8 mouse cellular contexts compared by ENCODE assay signal in the genomic region with DNA sequence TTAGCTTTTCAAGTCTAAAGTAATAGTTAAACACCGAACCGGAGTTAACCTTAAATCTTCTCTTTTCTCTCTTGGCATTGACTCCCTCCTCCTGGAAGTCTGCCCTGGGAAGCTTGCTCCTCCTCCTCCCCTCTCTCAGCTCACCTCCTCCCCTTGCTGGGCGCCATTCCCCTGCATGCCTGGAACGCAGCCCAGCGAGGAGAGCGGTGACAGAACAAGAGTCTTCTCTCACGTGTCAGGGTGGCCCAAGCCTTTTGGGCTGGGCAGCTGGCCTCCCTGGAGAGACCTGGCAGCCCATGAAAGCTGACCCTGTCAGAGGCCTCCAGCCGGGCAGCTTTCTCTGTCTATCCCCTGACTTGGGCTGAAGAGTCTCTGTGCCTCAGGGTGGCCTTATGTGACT.
DNase-seq lines count a peak whose midpoint lies in the region; ATAC-seq and TF ChIP-seq lines count a peak whose summit lies in the region.

No protein-coding gene starts in this region.

- H3K4me1 ChIP-seq in midbrain, embryonic 14.5 days (ENCODE audit: control insufficient read depth, insufficient read depth, low read length), result peaks cover 9% of the 10 kb centered on the region
- peaks cover 9% of the 10 kb centered on the region; the same call in 1 of the 2 replicates for H3K4me1 ChIP-seq in midbrain, embryonic 11.5 days (ENCODE audit: control insufficient read depth, insufficient read depth, low read length)
- H3K4me1 ChIP-seq in forebrain, embryonic 14.5 days (ENCODE audit: control insufficient read depth, insufficient read depth, low read length), result peaks cover 41% of the 10 kb centered on the region
- H3K4me1 ChIP-seq in heart, embryonic 16.5 days (ENCODE audit: control insufficient read depth, insufficient read depth, low read length), result peaks cover 31% of the 10 kb centered on the region

- peak; percentile 68 for DNase-seq in midbrain, embryonic 14.5 days
- DNase-seq in midbrain, embryonic 11.5 days (ENCODE audit: low spot score, missing footprints), result no peak
- peak; percentile 86 for DNase-seq in forebrain, embryonic 14.5 days (ENCODE audit: low spot score)
- peak; percentile 79 to 88 for DNase-seq in kidney, postnatal 4 days
- DNase-seq in urinary bladder, postnatal 4 days (ENCODE audit: low spot score in 2 of 2), result peak; percentile 66 to 82
- no peak for DNase-seq in spleen, postnatal 36 days (ENCODE audit: low spot score in 2 of 2)

- H3K36me3 ChIP-seq in midbrain, embryonic 14.5 days (ENCODE audit: control insufficient read depth, insufficient read depth, low read length), result no peaks in the 10 kb centered on the region
- no peaks in the 10 kb centered on the region for H3K36me3 ChIP-seq in midbrain, embryonic 11.5 days (ENCODE audit: control insufficient read depth, insufficient read depth, low read length)
- no peaks in the 10 kb centered on the region for H3K36me3 ChIP-seq in forebrain, embryonic 14.5 days (ENCODE audit: control insufficient read depth, insufficient read depth, low read length)
- H3K36me3 ChIP-seq in heart, embryonic 16.5 days (ENCODE audit: control insufficient read depth, insufficient read depth), result no peaks in the 10 kb centered on the region
- H3K36me3 ChIP-seq in myocyte (ENCODE audit: control insufficient read depth, insufficient read depth), result no peaks in the 10 kb centered on the region

- 0 out of 2 replicates have a peak, but pooled peaks have one; percentile 25 for ATAC-seq in midbrain, embryonic 14.5 days (ENCODE audit: low FRiP score, low TSS enrichment)
- no peak for ATAC-seq in midbrain, embryonic 11.5 days (ENCODE audit: low FRiP score)
- ATAC-seq in forebrain, embryonic 14.5 days, result peak; percentile 47
- ATAC-seq in heart, embryonic 16.5 days (replicated peaks; ENCODE audit: extremely low read depth, insufficient read depth, low FRiP score), result peak; percentile 81

- no peak overlapping the region for H3ac ChIP-seq in myocyte (ENCODE audit: control insufficient read depth, insufficient read length)

- no peak overlapping the region for H3K4me3 ChIP-seq in midbrain, embryonic 14.5 days (replicated peaks; ENCODE audit: low read depth, low read length)
- H3K4me3 ChIP-seq in midbrain, embryonic 11.5 days (ENCODE audit: low read depth, low read length), result no peak overlapping the region
- H3K4me3 ChIP-seq in forebrain, embryonic 14.5 days (ENCODE audit: low read depth, low read length), result no peak overlapping the region
- H3K4me3 ChIP-seq in heart, embryonic 16.5 days (ENCODE audit: low read length), result no peak overlapping the region
- H3K4me3 ChIP-seq in myocyte, result no peak overlapping the region

- H3K9me3 ChIP-seq in midbrain, embryonic 14.5 days (ENCODE audit: control insufficient read depth, low read length), result no peaks in the 10 kb centered on the region
- H3K9me3 ChIP-seq in midbrain, embryonic 11.5 days (ENCODE audit: control insufficient read depth, low read length), result no peaks in the 10 kb centered on the region; the same call in 1 of the 2 replicates
- no peaks in the 10 kb centered on the region for H3K9me3 ChIP-seq in forebrain, embryonic 14.5 days (replicated peaks; ENCODE audit: control insufficient read depth, low read length)
- no peaks in the 10 kb centered on the region for H3K9me3 ChIP-seq in heart, embryonic 16.5 days (replicated peaks; ENCODE audit: control insufficient read depth, low read length)

- H3K4me2 ChIP-seq in midbrain, embryonic 14.5 days (ENCODE audit: low read length), result no peak overlapping the region
- H3K4me2 ChIP-seq in midbrain, embryonic 11.5 days, result no peak overlapping the region
- no peak overlapping the region for H3K4me2 ChIP-seq in forebrain, embryonic 14.5 days (ENCODE audit: low read length)
- peak overlapping the region; percentile 11; the same call in 1 of the 2 replicates for H3K4me2 ChIP-seq in heart, embryonic 16.5 days (ENCODE audit: low read depth, low read length)
- peak overlapping the region; percentile 57 for H3K4me2 ChIP-seq in myocyte (ENCODE audit: low read depth)

- 23% methylated on average over 8 of the region's 8 CpGs for WGBS in midbrain, embryonic 14.5 days
- WGBS in midbrain, embryonic 11.5 days, result 38% methylated on average over 8 of the region's 8 CpGs
- 11% methylated on average over 8 of the region's 8 CpGs for WGBS in forebrain, embryonic 14.5 days
- WGBS in heart, embryonic 16.5 days, result 28% methylated on average over 8 of the region's 8 CpGs

- H3K27ac ChIP-seq in midbrain, embryonic 14.5 days (replicated peaks; ENCODE audit: low read depth, low read length), result no peak overlapping the region
- no peak overlapping the region for H3K27ac ChIP-seq in midbrain, embryonic 11.5 days (ENCODE audit: low read depth, low read length)
- H3K27ac ChIP-seq in forebrain, embryonic 14.5 days (ENCODE audit: low read depth, low read length), result no peak overlapping the region; the same call in 1 of the 2 replicates
- peak overlapping the region; percentile 78 for H3K27ac ChIP-seq in heart, embryonic 16.5 days (ENCODE audit: low read length)

- no peak for TF ChIP-seq POLR2A in myocyte (IDR thresholded peaks at IDR 0.05; ENCODE audit: insufficient read length, low read depth)

- no peaks in the 10 kb centered on the region for H3K27me3 ChIP-seq in midbrain, embryonic 14.5 days (ENCODE audit: control insufficient read depth, insufficient read depth, low read length)
- no peaks in the 10 kb centered on the region for H3K27me3 ChIP-seq in midbrain, embryonic 11.5 days (ENCODE audit: control insufficient read depth, insufficient read depth, low read length)
- no peaks in the 10 kb centered on the region for H3K27me3 ChIP-seq in forebrain, embryonic 14.5 days (replicated peaks; ENCODE audit: control insufficient read depth, insufficient read depth, low read length)
- no peaks in the 10 kb centered on the region for H3K27me3 ChIP-seq in heart, embryonic 16.5 days (ENCODE audit: control insufficient read depth, insufficient read depth, low read length)
- no peaks in the 10 kb centered on the region for H3K27me3 ChIP-seq in myocyte (ENCODE audit: control insufficient read depth, insufficient read depth, insufficient read length)

- no peaks in the 10 kb centered on the region for H3K79me2 ChIP-seq in myocyte (ENCODE audit: control insufficient read depth, insufficient read depth)

- H3K9ac ChIP-seq in midbrain, embryonic 14.5 days (replicated peaks; ENCODE audit: low read length), result no peak overlapping the region
- H3K9ac ChIP-seq in midbrain, embryonic 11.5 days (ENCODE audit: low read length), result no peak overlapping the region
- H3K9ac ChIP-seq in forebrain, embryonic 14.5 days (ENCODE audit: low read length), result no peak overlapping the region
- 0 out of 2 replicates have a peak overlapping the region, but pooled peaks have one; percentile 21 for H3K9ac ChIP-seq in heart, embryonic 16.5 days (ENCODE audit: low read length)

TF ChIP-seq in myocyte, 11 proteins besides CTCF, POLR2A, EP300 and RAD21:
- no peak for TF ChIP-seq SRF (IDR thresholded peaks at IDR 0.05; ENCODE audit: control insufficient read depth, insufficient read length, low read depth)
- TF ChIP-seq MYOD1 (IDR thresholded peaks at IDR 0.05; ENCODE audit: control insufficient read depth in 1 of 3, insufficient read length in 2 of 3, low read depth in 2 of 3), result peak in 2 of 3 experiments; percentile 61 to 84
- TF ChIP-seq USF1 (IDR thresholded peaks at IDR 0.05; ENCODE audit: low read depth), result no peak
- TF ChIP-seq CEBPB (IDR thresholded peaks at IDR 0.05; ENCODE audit: insufficient read depth, poor library complexity, severe bottlenecking), result no peak
- TF ChIP-seq E2F4 (IDR thresholded peaks at IDR 0.05; ENCODE audit: insufficient read depth), result no peak
- TF ChIP-seq POLR2AphosphoS2 (IDR thresholded peaks at IDR 0.05; ENCODE audit: insufficient read length, low read depth), result no peak
- peak in 2 of 3 experiments; percentile 62 to 93 for TF ChIP-seq MYOG (IDR thresholded peaks at IDR 0.05; ENCODE audit: control insufficient read depth in 1 of 3, insufficient read depth in 1 of 3, insufficient read length in 2 of 3, low read depth in 2 of 3)
- TF ChIP-seq TCF12 (IDR thresholded peaks at IDR 0.05; ENCODE audit: insufficient read depth, poor library complexity, severe bottlenecking), result peak; percentile 19
- TF ChIP-seq TCF3 (IDR thresholded peaks at IDR 0.05; ENCODE audit: insufficient read length, low read depth), result no peak
- no peak for TF ChIP-seq REST (IDR thresholded peaks at IDR 0.05; ENCODE audit: insufficient read depth, insufficient read length)
- no peak for TF ChIP-seq MAX (IDR thresholded peaks at IDR 0.05; ENCODE audit: low read depth)

Comparison
In these comparisons a context has a peak if more than half of its experiments do, and no peak if none do; other contexts are left out.
1. DNase-seq: peak in midbrain, embryonic 14.5 days (single experiment), forebrain, embryonic 14.5 days (single experiment), kidney, postnatal 4 days (2 of 2) and urinary bladder, postnatal 4 days (2 of 2); none in midbrain, embryonic 11.5 days (single experiment) and spleen, postnatal 36 days (0 of 2).
2. H3K4me2 ChIP-seq: peak in heart, embryonic 16.5 days (single experiment) and myocyte (single experiment); none in midbrain, embryonic 14.5 days (single experiment), midbrain, embryonic 11.5 days (single experiment) and forebrain, embryonic 14.5 days (single experiment).